Mouse (Mus musculus) lung, embryonic 14.5 days (tissue): ENCODE measurements at regions not wholly inside any gene's neighbourhood (a gene's known extent, or its start where the extent isn't known, plus 50 kb on each side); places are given as distances from the start of the nearest gene placed in this dataset.

ENCODE experiments used
- ATAC-seq: fragments of 200-750 bp; cut with Nextera tagmentation; 2 replicates; pipeline ENCODE4 v1.8.0; 2017; ENCODE audit warnings: mild to moderate bottlenecking, moderate TSS enrichment, moderate library complexity; ENCODE audit not compliant: insufficient read depth
- DNase-seq: peaks from one replicate; pipeline ENCODE4 v3.0.0-alpha.2; 2015
- H3K27ac ChIP-seq: fragments of 300-500 bp; sonication (generic); 2 replicates; pipeline ENCODE4 v1.5.1; 2014; ENCODE audit warnings: low read depth, mild to moderate bottlenecking, moderate library complexity
- H3K27me3 ChIP-seq: fragments of 300-500 bp; sonication (generic); 2 replicates; pipeline ENCODE4 v1.6.1; 2014; ENCODE audit warnings: low read length, control low read depth; ENCODE audit not compliant: insufficient read depth
- H3K36me3 ChIP-seq: fragments of 300-500 bp; sonication (generic); 2 replicates; pipeline ENCODE4 v1.6.1; 2014; ENCODE audit warnings: control low read depth; ENCODE audit not compliant: insufficient read depth
- H3K4me1 ChIP-seq: fragments of 300-500 bp; sonication (generic); 2 replicates; pipeline ENCODE4 v1.6.1; 2014; ENCODE audit warnings: antibody characterized with exemption, control low read depth; ENCODE audit not compliant: insufficient read depth
- H3K4me2 ChIP-seq: fragments of 300-500 bp; sonication (generic); 2 replicates; pipeline ENCODE4 v1.6.1; 2014; ENCODE audit warnings: mild to moderate bottlenecking
- H3K4me3 ChIP-seq: fragments of 300-500 bp; sonication (generic); 2 replicates; pipeline ENCODE4 v1.5.1; 2014; ENCODE audit warnings: low read depth, low read length
- H3K9ac ChIP-seq: fragments of 300-500 bp; sonication (generic); 2 replicates; pipeline ENCODE4 v1.6.1; 2014
- H3K9me3 ChIP-seq: fragments of 300-500 bp; sonication (generic); 2 replicates; pipeline ENCODE4 v1.6.1; 2016; ENCODE audit warnings: low read depth, low read length, control low read depth
- CTCF ChIP-seq: IDR thresholded peaks from 2 replicates; pipeline ENCODE4 v1.5.1; 2016; ENCODE audit warnings: antibody characterized with exemption, low read depth
- WGBS: fragments of 180-500 bp; shearing (Covaris S2); extraction: QIAGEN DNeasy Blood & Tissue Kit; methylation state at CpG from one replicate; pipeline ENCODE4 v1.1.7; 2014; 5-methylcytosine and 5-hydroxymethylcytosine counted together

- Histone ChIP-seq H3K4me1 (peaks cover 21% of the 10 kb centered on the region), H3K27me3 (no peaks in the 10 kb centered on the region), H3K4me3 (no peak overlapping the region), H3K9ac (no peak overlapping the region), H3K9me3 (peaks cover 4% of the 10 kb centered on the region; the same call in 1 of the 2 replicates), H3K36me3 (no peaks in the 10 kb centered on the region), H3K4me2 (peak overlapping the region; percentile 57; the same call in 1 of the 2 replicates), H3K27ac (peak overlapping the region; percentile 52; the same call in 1 of the 2 replicates)
- ATAC-seq (no peak), DNase-seq (peak; percentile 9)
- no peak for TF ChIP-seq CTCF
- WGBS = 50% methylated on average over 1 of the region's 1 CpGs
Observed at GRCm38 (mm10) chr14:21902856-21903255, 54.1 kb upstream of the Comtd1 start.

- no peak for DNase-seq
- H3K9me3 ChIP-seq = peaks cover 4% of the 10 kb centered on the region; the same call in 1 of the 2 replicates
- no peak for TF ChIP-seq CTCF
- no peak for ATAC-seq
- H3K27me3 ChIP-seq = no peaks in the 10 kb centered on the region
- H3K4me1 ChIP-seq = peaks cover 21% of the 10 kb centered on the region
- H3K9ac ChIP-seq = no peak overlapping the region
- H3K4me2 ChIP-seq = no peak overlapping the region
- no peak overlapping the region for H3K27ac ChIP-seq
- no peaks in the 10 kb centered on the region for H3K36me3 ChIP-seq
- 72% methylated on average over 3 of the region's 3 CpGs for WGBS
- no peak overlapping the region for H3K4me3 ChIP-seq
Observed at GRCm38 (mm10) chr14:21902456-21902855, 53.7 kb upstream of the Comtd1 start.

- 58% methylated on average over 2 of the region's 2 CpGs for WGBS
- H3K4me3 ChIP-seq = no peak overlapping the region
- no peak for TF ChIP-seq CTCF
- no peaks in the 10 kb centered on the region for H3K27me3 ChIP-seq
- no peak for ATAC-seq
- no peak overlapping the region for H3K4me2 ChIP-seq
- no peaks in the 10 kb centered on the region for H3K36me3 ChIP-seq
- DNase-seq = no peak
- peaks cover 21% of the 10 kb centered on the region for H3K4me1 ChIP-seq
- H3K27ac ChIP-seq = no peak overlapping the region
- H3K9ac ChIP-seq = no peak overlapping the region
- H3K9me3 ChIP-seq = peaks cover 4% of the 10 kb centered on the region; the same call in 1 of the 2 replicates
Observed at GRCm38 (mm10) chr14:21900951-21901350, 52.2 kb upstream of the Comtd1 start.

GRCm38 (mm10) chr14:21900516-21900915 lies 51.7 kb upstream of the Comtd1 start:
- Histone ChIP-seq H3K4me3 (no peak overlapping the region), H3K9ac (no peak overlapping the region), H3K27ac (no peak overlapping the region), H3K4me1 (peaks cover 18% of the 10 kb centered on the region), H3K4me2 (no peak overlapping the region), H3K27me3 (no peaks in the 10 kb centered on the region), H3K9me3 (peaks cover 4% of the 10 kb centered on the region; the same call in 1 of the 2 replicates), H3K36me3 (no peaks in the 10 kb centered on the region)
- peak; percentile 5 for DNase-seq
- no peak for ATAC-seq
- 67% methylated on average over 1 of the region's 1 CpGs for WGBS
- TF ChIP-seq CTCF = no peak
